Mouse (Mus musculus) intestine, embryonic 14.5 days (tissue): ENCODE results near the gene Rtn2. TPM values are rescaled to one million over a fixed set of nuclear protein-coding genes. Genes with fewer than 3 reads are reported as not detected.

ENCODE experiments used
- ATAC-seq: fragments of 200-750 bp; cut with Nextera tagmentation; replicated peaks from 2 replicates; pipeline ENCODE4 v1.8.0; 2017; ENCODE audit warnings: low read depth, moderate number of reproducible peaks, moderate TSS enrichment, moderate library complexity; ENCODE audit not compliant: low FRiP score, low TSS enrichment
- DNase-seq: peaks from one replicate; pipeline ENCODE4 v3.0.0-alpha.2; 2018; ENCODE audit warnings: low spot score
- H3K27ac ChIP-seq: fragments of 300-500 bp; sonication (generic); 2 replicates; pipeline ENCODE4 v1.5.1; 2014; ENCODE audit warnings: low read depth, mild to moderate bottlenecking, control low read depth
- H3K27me3 ChIP-seq: fragments of 300-500 bp; sonication (generic); replicated peaks from 2 replicates; pipeline ENCODE4 v1.6.1; 2014; ENCODE audit warnings: low read length, control low read depth; ENCODE audit not compliant: control insufficient read depth, insufficient read depth
- H3K36me3 ChIP-seq: fragments of 300-500 bp; sonication (generic); 2 replicates; pipeline ENCODE4 v1.6.1; 2014; ENCODE audit warnings: low read length, control low read depth; ENCODE audit not compliant: control insufficient read depth, insufficient read depth
- H3K4me1 ChIP-seq: fragments of 300-500 bp; sonication (generic); replicated peaks from 2 replicates; pipeline ENCODE4 v1.6.1; 2014; ENCODE audit warnings: low read length, control low read depth, mixed read lengths; ENCODE audit not compliant: control insufficient read depth, insufficient read depth
- H3K4me2 ChIP-seq: fragments of 300-500 bp; sonication (generic); 2 replicates; pipeline ENCODE4 v1.6.1; 2014; ENCODE audit warnings: low read length
- H3K4me3 ChIP-seq: fragments of 300-500 bp; sonication (generic); 2 replicates; pipeline ENCODE4 v1.5.1; 2014; ENCODE audit warnings: low read depth, low read length, control low read depth, mixed read lengths
- H3K9ac ChIP-seq: fragments of 300-500 bp; sonication (generic); 2 replicates; pipeline ENCODE4 v1.6.1; 2014; ENCODE audit warnings: mild to moderate bottlenecking, low read length
- H3K9me3 ChIP-seq: fragments of 300-500 bp; sonication (generic); 2 replicates; pipeline ENCODE4 v1.6.1; 2016; ENCODE audit warnings: low read length, control low read depth; ENCODE audit not compliant: control insufficient read depth
- WGBS: fragments of 180-500 bp; shearing (Covaris S2); extraction: QIAGEN DNeasy Blood & Tissue Kit; methylation state at CpG from one replicate; pipeline ENCODE4 v1.1.7; 2014; 5-methylcytosine and 5-hydroxymethylcytosine counted together
- polyA plus RNA-seq: library from polyadenylated mRNA; unstranded; fragments of >200 nt; fragmentation: Nextera tagmentation; extraction: Ambion mirVana; gene quantifications from 2 replicates; pipeline ENCODE4 v1.2.1, GENCODE M21; 2014

Rtn2 gene
- polyA plus RNA-seq, 1 experiment from 2014 or later: 12.2 TPM

GRCm38 (mm10) chr7:19344237-19344847, 61.9 kb downstream of the Rtn2 start, which contains the start of gene Ercc1:
Gene Ercc1 (plus strand): TSS chr7:19344778.
- Histone ChIP-seq H3K9ac (peak within 1 kb of the TSS; percentile 69), H3K27me3 (0 out of 2 replicates have a peak, but pooled peaks cover 11% of the 10 kb centered on the region), H3K4me1 (peaks cover 24% of the 10 kb centered on the region), H3K36me3 (peaks cover 17% of the 10 kb centered on the region), H3K4me2 (peak within 1 kb of the TSS; percentile 78), H3K4me3 (peak within 1 kb of the TSS; percentile 72), H3K27ac (peak within 1 kb of the TSS; percentile 92), H3K9me3 (no peaks in the 10 kb centered on the region)
- ATAC-seq (no peak), DNase-seq (no peak)
- WGBS: 21% methylated on average over 12 of the region's 12 CpGs

- H3K4me1 ChIP-seq: peaks cover 24% of the 10 kb centered on the region
- H3K9ac ChIP-seq: peak overlapping the region; percentile 69
- peak overlapping the region; percentile 92 for H3K27ac ChIP-seq
- under 1% methylated on average over 31 of the region's 31 CpGs for WGBS
- H3K9me3 ChIP-seq: no peaks in the 10 kb centered on the region
- peaks cover 20% of the 10 kb centered on the region for H3K36me3 ChIP-seq
- peak overlapping the region; percentile 72 for H3K4me3 ChIP-seq
- DNase-seq (peak; percentile 98), ATAC-seq (peak; percentile 95)
- H3K4me2 ChIP-seq: peak overlapping the region; percentile 78
- 0 out of 2 replicates have a peak, but pooled peaks cover 11% of the 10 kb centered on the region for H3K27me3 ChIP-seq
Observed at GRCm38 (mm10) chr7:19344938-19345471, 62.6 kb downstream of the Rtn2 start.

Other genes starting within 250 kb of the Rtn2 start
- gene Rsph6a, start 227.9 kb upstream of the Rtn2 start, polyA plus RNA-seq: not detected in 2 replicates
- gene Dmwd, start 206.4 kb upstream of the Rtn2 start, polyA plus RNA-seq: 15.8 and 16.0 TPM in 2 replicates
- gene Dmpk, start 198.8 kb upstream of the Rtn2 start, polyA plus RNA-seq: 57.4 and 60.0 TPM in 2 replicates
- 15.7 and 15.8 TPM in 2 replicates for gene Six5, start 188.0 kb upstream of the Rtn2 start, polyA plus RNA-seq
- gene Gm4969, start 164.3 kb upstream of the Rtn2 start, polyA plus RNA-seq: 3.7 and 4.7 TPM in 2 replicates
- 8.1 and 8.8 TPM in 2 replicates for gene Fbxo46, start 162.8 kb upstream of the Rtn2 start, polyA plus RNA-seq
- gene Qpctl, start 133.3 kb upstream of the Rtn2 start, polyA plus RNA-seq: 10.1 and 11.0 TPM in 2 replicates
- gene Snrpd2, start 132.9 kb upstream of the Rtn2 start, polyA plus RNA-seq: 166 and 167 TPM in 2 replicates
- gene Gipr, start 116.5 kb upstream of the Rtn2 start, polyA plus RNA-seq: 2.2 and 2.7 TPM in 2 replicates
- gene Eml2, start 106.2 kb upstream of the Rtn2 start, polyA plus RNA-seq: 1.9 and 2.9 TPM in 2 replicates
- gene Gpr4, start 70.1 kb upstream of the Rtn2 start, polyA plus RNA-seq: 1.2 and 1.5 TPM in 2 replicates
- gene Opa3, start 54.3 kb upstream of the Rtn2 start, polyA plus RNA-seq: 37.4 and 43.9 TPM in 2 replicates
- 78.5 and 79.2 TPM in 2 replicates for gene Vasp, start 10.8 kb upstream of the Rtn2 start, polyA plus RNA-seq
- 0.14 and 0.31 TPM in 2 replicates for gene Ppm1n, start 2.6 kb upstream of the Rtn2 start, polyA plus RNA-seq
- 0.08 and 0.49 TPM in 2 replicates for gene Fosb, start 27.4 kb downstream of the Rtn2 start, polyA plus RNA-seq
- gene Ercc1, start 62.2 kb downstream of the Rtn2 start, polyA plus RNA-seq: 71.8 and 82.9 TPM in 2 replicates
- 23.9 and 25.8 TPM in 2 replicates for gene Cd3eap, start 76.9 kb downstream of the Rtn2 start, polyA plus RNA-seq
- gene Ppp1r13l, start 77.1 kb downstream of the Rtn2 start, polyA plus RNA-seq: 4.4 and 4.9 TPM in 2 replicates
- gene Ercc2, start 99.4 kb downstream of the Rtn2 start, polyA plus RNA-seq: 11.3 and 13.3 TPM in 2 replicates
- gene Klc3, start 121.5 kb downstream of the Rtn2 start, polyA plus RNA-seq: 2.4 and 3.4 TPM in 2 replicates
- 0.60 and 1.1 TPM in 2 replicates for gene Ckm, start 122.2 kb downstream of the Rtn2 start, polyA plus RNA-seq
- gene Mark4, start 176.2 kb downstream of the Rtn2 start, polyA plus RNA-seq: 7.5 and 8.5 TPM in 2 replicates
- gene Exoc3l2, start 180.7 kb downstream of the Rtn2 start, polyA plus RNA-seq: 0.76 and 0.90 TPM in 2 replicates
- gene Bloc1s3, start 225.7 kb downstream of the Rtn2 start, polyA plus RNA-seq: 0.93 and 1.2 TPM in 2 replicates
- gene Trappc6a, start 225.8 kb downstream of the Rtn2 start, polyA plus RNA-seq: 113 TPM in 2 replicates
- 0.09 and 0.27 TPM in 2 replicates for gene Nkpd1, start 235.2 kb downstream of the Rtn2 start, polyA plus RNA-seq